Mouse (Mus musculus): ENCODE measurements at regions not wholly inside any gene's neighbourhood (a gene's known extent, or its start where the extent isn't known, plus 50 kb on each side); places are given as distances from the start of the nearest gene placed in this dataset.

- Histone ChIP-seq H3K79me2 (ENCODE audit: control insufficient read depth, insufficient read depth, low read length) (no peaks in the 10 kb centered on the region), H3K27me3 (ENCODE audit: control insufficient read depth, insufficient read depth, low read length) (no peaks in the 10 kb centered on the region), H3K4me3 (ENCODE audit: insufficient read depth, low read depth, low read length) (no peak overlapping the region), H3K27ac (replicated peaks; ENCODE audit: insufficient read depth, low read depth, low read length) (no peak overlapping the region), H3K4me1 (ENCODE audit: control insufficient read depth, insufficient read depth, low read length) (no peaks in the 10 kb centered on the region), H3K9ac (ENCODE audit: low read depth, low read length) (no peak overlapping the region), H3K36me3 (ENCODE audit: control insufficient read depth, insufficient read depth, low read length) (no peaks in the 10 kb centered on the region)
- DNase-seq (ENCODE audit: extremely low read depth, low read depth, low spot score): no peak
- 77% methylated on average over 2 of the region's 2 CpGs for WGBS
- TF ChIP-seq POLR2A (IDR thresholded peaks at IDR 0.05; ENCODE audit: extremely low read depth, insufficient read depth, low read length): no peak
- no peak for TF ChIP-seq CTCF (IDR thresholded peaks at IDR 0.05; ENCODE audit: low read depth, low read length)
These were observed 76.8 kb upstream of the Nckap5 start for GRCm38 (mm10) chr1:126907417-126907816.

GRCm38 (mm10) chr1:126898484-126898883, 67.9 kb upstream of the Nckap5 start:
- no peak for DNase-seq (ENCODE audit: extremely low read depth, low read depth, low spot score)
- Histone ChIP-seq H3K79me2 (ENCODE audit: control insufficient read depth, insufficient read depth, low read length) (no peaks in the 10 kb centered on the region), H3K4me1 (ENCODE audit: control insufficient read depth, insufficient read depth, low read length) (no peaks in the 10 kb centered on the region), H3K4me3 (ENCODE audit: insufficient read depth, low read depth, low read length) (no peak overlapping the region), H3K9ac (ENCODE audit: low read depth, low read length) (no peak overlapping the region), H3K36me3 (ENCODE audit: control insufficient read depth, insufficient read depth, low read length) (no peaks in the 10 kb centered on the region), H3K27ac (replicated peaks; ENCODE audit: insufficient read depth, low read depth, low read length) (no peak overlapping the region), H3K27me3 (ENCODE audit: control insufficient read depth, insufficient read depth, low read length) (no peaks in the 10 kb centered on the region)
- WGBS: 72% methylated on average over 3 of the region's 3 CpGs
- TF ChIP-seq POLR2A (IDR thresholded peaks at IDR 0.05; ENCODE audit: extremely low read depth, insufficient read depth, low read length) (no peak), CTCF (IDR thresholded peaks at IDR 0.05; ENCODE audit: low read depth, low read length) (no peak)

- H3K27me3 ChIP-seq (ENCODE audit: control insufficient read depth, insufficient read depth, low read length): no peaks in the 10 kb centered on the region
- no peak overlapping the region for H3K4me3 ChIP-seq (ENCODE audit: insufficient read depth, low read depth, low read length)
- no peak for DNase-seq (ENCODE audit: extremely low read depth, low read depth, low spot score)
- H3K27ac ChIP-seq (replicated peaks; ENCODE audit: insufficient read depth, low read depth, low read length): no peak overlapping the region
- no peaks in the 10 kb centered on the region for H3K36me3 ChIP-seq (ENCODE audit: control insufficient read depth, insufficient read depth, low read length)
- 81% methylated on average over 4 of the region's 4 CpGs for WGBS
- H3K4me1 ChIP-seq (ENCODE audit: control insufficient read depth, insufficient read depth, low read length): no peaks in the 10 kb centered on the region
- TF ChIP-seq POLR2A (IDR thresholded peaks at IDR 0.05; ENCODE audit: extremely low read depth, insufficient read depth, low read length) (no peak), CTCF (IDR thresholded peaks at IDR 0.05; ENCODE audit: low read depth, low read length) (no peak)
- H3K79me2 ChIP-seq (ENCODE audit: control insufficient read depth, insufficient read depth, low read length): no peaks in the 10 kb centered on the region
- H3K9ac ChIP-seq (ENCODE audit: low read depth, low read length): no peak overlapping the region
These were observed 66.3 kb upstream of the Nckap5 start for GRCm38 (mm10) chr1:126896895-126897294.

GRCm38 (mm10) chr1:126880801-126881200, 50.2 kb upstream of the Nckap5 start:
- DNase-seq (ENCODE audit: extremely low read depth, low read depth, low spot score): no peak
- no peak for TF ChIP-seq POLR2A (IDR thresholded peaks at IDR 0.05; ENCODE audit: extremely low read depth, insufficient read depth, low read length)
- WGBS: 93% methylated on average over 3 of the region's 3 CpGs
- Histone ChIP-seq H3K79me2 (ENCODE audit: control insufficient read depth, insufficient read depth, low read length) (no peaks in the 10 kb centered on the region), H3K36me3 (ENCODE audit: control insufficient read depth, insufficient read depth, low read length) (no peaks in the 10 kb centered on the region), H3K4me3 (ENCODE audit: insufficient read depth, low read depth, low read length) (no peak overlapping the region), H3K27me3 (ENCODE audit: control insufficient read depth, insufficient read depth, low read length) (no peaks in the 10 kb centered on the region), H3K9ac (ENCODE audit: low read depth, low read length) (no peak overlapping the region), H3K4me1 (ENCODE audit: control insufficient read depth, insufficient read depth, low read length) (no peaks in the 10 kb centered on the region), H3K27ac (replicated peaks; ENCODE audit: insufficient read depth, low read depth, low read length) (no peak overlapping the region)

All from liver, adult 2 months (tissue).